Mouse (Mus musculus) kidney, postnatal 14 days (tissue): ENCODE data around the gene Mrgprx2.
"Not testable (repeated sequence)": the region's sequence is repeated elsewhere in the genome, so short reads cannot be mapped to it uniquely, and the experiment has no call there.

Source experiments
- DNase-seq: peaks from one replicate; pipeline ENCODE4 v3.0.0; 2022; ENCODE audit warnings: mixed read lengths

Gene Mrgprx2

DNA sequence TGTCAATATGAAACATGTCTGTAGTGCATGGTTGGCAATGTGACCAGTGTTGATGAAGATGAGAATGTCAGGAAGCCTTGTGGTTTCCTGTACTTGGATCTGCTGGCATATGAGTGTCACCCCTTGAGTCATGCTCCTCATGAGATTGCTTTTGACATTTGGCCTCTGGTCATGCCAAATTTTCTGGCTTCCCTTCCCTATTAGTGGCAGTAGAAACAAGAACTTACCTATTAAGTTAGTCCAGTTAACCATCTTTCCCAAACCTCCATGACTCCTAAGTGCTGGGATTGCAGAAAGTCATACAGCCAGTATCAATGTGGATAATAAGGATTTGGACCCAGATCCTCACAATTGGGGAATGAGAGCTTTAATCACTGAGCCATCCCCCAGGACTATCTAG is at the start of gene Mrgprx2:
Gene Mrgprx2 (minus strand): TSS at position 101 of the 400 bp plus-strand sequence.
- DNase-seq = no peak

DNA sequence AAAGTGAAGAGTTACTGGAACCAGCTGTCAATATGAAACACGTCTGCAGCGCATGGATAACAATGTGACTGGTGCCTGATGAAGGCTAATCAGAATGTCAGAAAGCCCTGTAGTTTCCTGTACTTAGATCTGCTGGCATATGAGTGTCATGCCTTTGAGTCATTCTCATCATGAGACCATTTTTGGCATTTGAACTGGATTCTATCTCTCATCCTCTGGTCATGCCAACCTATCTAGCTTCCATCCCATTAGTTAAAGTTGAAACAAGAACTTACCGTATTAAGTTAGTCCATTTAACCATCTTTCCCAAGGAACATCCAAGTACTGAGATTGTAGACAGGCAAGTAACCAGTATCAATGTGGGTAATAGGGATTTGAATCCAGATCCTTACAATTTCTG is 42.9 kb downstream of the Mrgprx2 start, which contains the start of gene Mrgprb1:
Gene Mrgprb1 (minus strand): TSS at position 101 of the 400 bp plus-strand sequence.
- no peak for DNase-seq

DNA sequence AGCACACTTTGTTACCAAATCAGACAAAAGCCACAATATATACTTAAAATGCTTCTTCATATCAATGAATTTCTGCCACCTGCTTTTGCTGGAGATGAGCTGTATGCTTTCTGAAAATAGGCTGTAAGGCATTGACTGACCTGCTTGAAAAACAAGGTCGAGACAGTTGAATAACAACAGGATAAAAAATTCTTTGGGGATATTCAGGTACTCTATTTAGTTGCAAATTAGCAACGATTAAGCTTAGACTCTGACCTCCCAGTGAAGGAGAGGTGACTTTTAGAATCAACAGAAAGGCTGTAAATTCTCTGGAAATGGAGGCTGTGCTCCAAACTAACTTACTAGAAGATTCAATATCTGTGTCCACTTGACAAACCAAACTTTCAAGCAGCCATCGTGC is 62.5 kb downstream of the Mrgprx2 start:
- DNase-seq = no peak

DNA sequence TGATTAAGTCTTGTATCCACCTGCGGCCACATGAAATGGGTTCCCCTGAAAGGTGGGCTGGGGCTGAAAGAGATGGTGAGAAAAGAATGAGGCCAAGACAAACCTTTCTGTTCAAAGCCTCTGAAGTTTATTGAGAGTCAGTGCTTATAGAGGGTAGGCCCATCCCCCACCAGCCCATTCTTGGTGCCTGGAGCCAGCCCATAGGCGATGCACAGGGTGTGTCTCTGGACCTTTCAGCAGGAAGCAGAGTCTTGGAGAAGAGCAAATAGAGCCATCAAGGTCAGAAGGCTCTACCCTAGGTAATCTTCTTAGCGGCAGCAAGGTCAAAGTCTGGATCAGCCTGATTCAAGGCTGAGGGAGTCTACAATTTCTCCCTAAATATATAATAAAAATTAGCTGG is 63.2 kb downstream of the Mrgprx2 start:
- DNase-seq = not testable (repeated sequence)
